Mouse (Mus musculus): ENCODE measurements around the gene Akt2.

DNA sequence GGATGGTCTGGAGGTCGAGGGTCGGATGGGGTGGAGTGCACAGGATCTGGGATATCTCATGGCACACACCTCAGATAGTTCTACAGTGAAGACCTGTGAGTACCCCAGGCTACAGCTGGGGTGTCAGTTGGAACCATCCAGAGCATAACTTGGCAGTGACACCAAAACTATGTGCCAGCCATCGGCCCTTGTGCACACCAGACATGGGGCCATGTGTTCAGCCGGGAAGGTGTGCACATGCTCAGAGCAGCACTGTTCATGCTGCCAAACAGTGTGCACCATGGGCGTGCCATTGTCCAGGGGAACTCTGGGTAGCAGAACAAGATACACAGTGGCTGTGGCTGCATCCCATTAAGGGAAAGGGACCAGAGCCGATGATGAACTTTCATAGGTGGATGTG, 43.3 kb downstream of the Akt2 start:
- TF ChIP-seq CTCF (IDR thresholded peaks at IDR 0.05; ENCODE audit: borderline replicate concordance, control insufficient read depth, extremely low read depth, insufficient read depth, low read length, poor library complexity), result no peak
- no peak for TF ChIP-seq POLR2A (IDR thresholded peaks at IDR 0.05; ENCODE audit: control insufficient read depth, extremely low read depth, insufficient read depth, low read length, poor library complexity)

All from thymus, adult 2 months (tissue).